Mouse (Mus musculus): ENCODE measurements around the gene Mcu.

- no peak for TF ChIP-seq CTCF (IDR thresholded peaks at IDR 0.05; ENCODE audit: insufficient read depth, low read length)
- no peak for TF ChIP-seq POLR2A (IDR thresholded peaks at IDR 0.05; ENCODE audit: borderline replicate concordance, extremely low read depth, low read depth, low read length)
These were observed 185.7 kb downstream of the Mcu start for GRCm38 (mm10) chr10:59430701-59431218.

Data from lung, adult 2 months (tissue).